Mouse (Mus musculus) heart, embryonic 13.5 days (tissue): Measurements from ENCODE around the gene Corin. TPM values are rescaled to one million over a fixed set of nuclear protein-coding genes. Genes with fewer than 3 reads are reported as not detected.

Source experiments
- ATAC-seq: fragments of 200-750 bp; cut with Nextera tagmentation; 2 replicates; pipeline ENCODE4 v1.8.0; 2017; ENCODE audit warnings: moderate TSS enrichment; ENCODE audit not compliant: insufficient number of reproducible peaks, low FRiP score, low TSS enrichment; ENCODE audit errors: extremely low read depth
- H3K27ac ChIP-seq: fragments of 300-500 bp; sonication (generic); replicated peaks from 2 replicates; pipeline ENCODE4 v1.5.1; 2015; ENCODE audit warnings: moderate library complexity, mild to moderate bottlenecking, inconsistent platforms
- H3K27me3 ChIP-seq: fragments of 300-500 bp; sonication (generic); replicated peaks from 2 replicates; pipeline ENCODE4 v1.6.1; 2015; ENCODE audit warnings: mild to moderate bottlenecking, inconsistent platforms
- H3K36me3 ChIP-seq: fragments of 300-500 bp; sonication (generic); 2 replicates; pipeline ENCODE4 v1.6.1; 2015; ENCODE audit warnings: mild to moderate bottlenecking, inconsistent platforms
- H3K4me1 ChIP-seq: fragments of 300-500 bp; sonication (generic); 2 replicates; pipeline ENCODE4 v1.6.1; 2015; ENCODE audit warnings: inconsistent platforms
- H3K4me2 ChIP-seq: fragments of 300-500 bp; sonication (generic); 2 replicates; pipeline ENCODE4 v1.6.1; 2015; ENCODE audit warnings: inconsistent platforms, mild to moderate bottlenecking, moderate library complexity
- H3K4me3 ChIP-seq: fragments of 300-500 bp; sonication (generic); 2 replicates; pipeline ENCODE4 v1.5.1; 2015; ENCODE audit warnings: moderate library complexity, mild to moderate bottlenecking, inconsistent platforms
- H3K9ac ChIP-seq: fragments of 300-500 bp; sonication (generic); 2 replicates; pipeline ENCODE4 v1.6.1; 2015; ENCODE audit warnings: inconsistent platforms, mild to moderate bottlenecking, moderate library complexity
- H3K9me3 ChIP-seq: fragments of 300-500 bp; sonication (generic); 2 replicates; pipeline ENCODE4 v1.6.1; 2016; ENCODE audit warnings: inconsistent platforms
- WGBS: fragments of 180-500 bp; shearing (Covaris S2); methylation state at CpG from one replicate; pipeline ENCODE4 v1.1.7; 2015; ENCODE audit warnings: mixed read lengths; 5-methylcytosine and 5-hydroxymethylcytosine counted together
- polyA plus RNA-seq: library from polyadenylated mRNA; unstranded; fragments of >200 nt; fragmentation: Nextera tagmentation; extraction: Ambion mirVana; gene quantifications from 2 replicates; pipeline ENCODE4 v1.2.1, GENCODE M21; 2015

Corin gene
- polyA plus RNA-seq, 1 experiment from 2014 or later, result 21.7 TPM

- Histone ChIP-seq H3K9ac (no peak overlapping the region), H3K36me3 (0 out of 2 replicates have a peak, but pooled peaks cover 2% of the 10 kb centered on the region), H3K4me3 (no peak overlapping the region), H3K4me2 (no peak overlapping the region), H3K27ac (no peak overlapping the region), H3K9me3 (no peaks in the 10 kb centered on the region), H3K4me1 (no peaks in the 10 kb centered on the region), H3K27me3 (no peaks in the 10 kb centered on the region)
- ATAC-seq, result no peak
- 59% methylated on average over 8 of the region's 8 CpGs for WGBS
Measured at GRCm38 (mm10) chr5:72329453-72329852, 174.8 kb downstream of the Corin start.

DNA sequence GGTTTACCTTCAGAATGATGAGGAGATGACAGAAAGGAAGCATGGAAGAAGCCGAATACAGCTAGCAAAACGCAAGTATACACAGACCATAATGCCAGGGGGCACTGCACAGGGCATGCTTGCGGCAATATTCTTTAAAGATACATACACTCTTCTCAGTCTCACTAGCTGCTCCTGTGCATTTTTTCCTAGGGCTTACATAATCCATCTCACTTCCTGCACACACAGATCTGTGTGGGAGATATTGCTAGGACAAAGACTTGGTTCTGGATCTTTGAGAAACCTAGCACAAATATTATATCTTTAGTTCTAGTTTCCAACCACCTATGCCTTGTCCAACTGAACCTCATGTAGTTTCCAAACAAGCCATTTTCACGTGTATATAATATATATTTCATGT is 189.0 kb downstream of the Corin start:
- H3K4me1 ChIP-seq, result no peaks in the 10 kb centered on the region
- H3K36me3 ChIP-seq, result peaks cover 7% of the 10 kb centered on the region
- no peak overlapping the region for H3K9ac ChIP-seq
- H3K4me3 ChIP-seq, result no peak overlapping the region
- WGBS, result 71% methylated on average over 4 of the region's 4 CpGs
- H3K4me2 ChIP-seq, result no peak overlapping the region
- H3K27me3 ChIP-seq, result no peaks in the 10 kb centered on the region
- H3K27ac ChIP-seq, result no peak overlapping the region
- H3K9me3 ChIP-seq, result no peaks in the 10 kb centered on the region
- ATAC-seq, result no peak

- 80% methylated on average over 10 of the region's 10 CpGs for WGBS
- no peaks in the 10 kb centered on the region for H3K4me1 ChIP-seq
- H3K27me3 ChIP-seq, result no peaks in the 10 kb centered on the region
- peaks cover 34% of the 10 kb centered on the region for H3K36me3 ChIP-seq
- H3K9ac ChIP-seq, result no peak overlapping the region
- no peak overlapping the region for H3K4me2 ChIP-seq
- no peak for ATAC-seq
- H3K9me3 ChIP-seq, result no peaks in the 10 kb centered on the region
- H3K4me3 ChIP-seq, result no peak overlapping the region
- H3K27ac ChIP-seq, result no peak overlapping the region
Measured at GRCm38 (mm10) chr5:72298418-72299104, 205.7 kb downstream of the Corin start.

DNA sequence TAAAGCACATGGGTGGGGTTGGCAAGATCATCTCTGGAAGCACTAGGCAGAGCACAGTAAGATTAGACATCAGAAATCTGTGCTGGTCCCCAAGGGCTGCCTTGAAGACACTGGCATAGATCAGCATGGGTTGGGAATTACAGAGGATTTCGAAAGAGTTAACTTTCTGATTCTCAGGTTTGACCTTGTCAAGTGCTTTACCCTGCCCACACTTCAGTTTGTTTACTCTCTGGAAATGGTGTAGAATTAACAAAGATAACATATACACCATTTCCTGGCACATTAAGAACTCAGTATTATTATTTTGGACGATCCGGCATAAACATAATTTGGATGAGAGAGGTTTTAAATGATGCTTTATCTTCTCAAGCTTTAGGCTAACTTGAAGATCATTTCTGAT is 219.2 kb downstream of the Corin start:
- H3K36me3 ChIP-seq, result peaks cover 59% of the 10 kb centered on the region
- no peak overlapping the region for H3K4me3 ChIP-seq
- H3K9me3 ChIP-seq, result no peaks in the 10 kb centered on the region
- H3K27ac ChIP-seq, result no peak overlapping the region
- no peak overlapping the region for H3K4me2 ChIP-seq
- H3K27me3 ChIP-seq, result no peaks in the 10 kb centered on the region
- no peak for ATAC-seq
- H3K4me1 ChIP-seq, result no peaks in the 10 kb centered on the region
- 80% methylated on average over 3 of the region's 3 CpGs for WGBS
- no peak overlapping the region for H3K9ac ChIP-seq

DNA sequence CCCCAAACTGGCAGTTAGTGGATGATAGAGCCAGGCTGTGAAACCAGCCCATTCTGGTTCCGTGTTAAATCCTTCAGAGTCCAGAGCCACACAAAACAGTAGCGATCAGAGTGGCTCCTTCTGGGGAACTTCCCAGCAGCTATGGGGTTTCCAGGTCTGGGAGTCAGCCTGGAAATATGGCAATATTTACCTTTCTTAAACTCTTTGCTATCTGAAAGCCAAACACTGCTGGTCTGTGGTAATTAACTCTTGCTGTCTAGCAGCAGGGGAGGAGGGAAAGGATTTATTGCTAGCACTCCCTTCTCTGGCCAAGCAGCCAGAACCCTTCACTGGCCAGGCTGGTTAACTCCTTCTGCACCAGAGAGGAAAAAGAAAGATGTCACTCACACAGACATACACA is 221.4 kb downstream of the Corin start:
- WGBS, result 42% methylated on average over 2 of the region's 2 CpGs
- Histone ChIP-seq H3K36me3 (peaks cover 55% of the 10 kb centered on the region), H3K9ac (no peak overlapping the region), H3K4me1 (no peaks in the 10 kb centered on the region), H3K4me2 (no peak overlapping the region), H3K27ac (no peak overlapping the region), H3K9me3 (no peaks in the 10 kb centered on the region), H3K4me3 (no peak overlapping the region), H3K27me3 (no peaks in the 10 kb centered on the region)
- ATAC-seq, result no peak

GRCm38 (mm10) chr5:72269652-72270051 is 234.6 kb downstream of the Corin start:
- 49% methylated on average over 8 of the region's 8 CpGs for WGBS
- ATAC-seq, result no peak
- H3K9me3 ChIP-seq, result no peaks in the 10 kb centered on the region
- peaks cover 15% of the 10 kb centered on the region for H3K36me3 ChIP-seq
- no peak overlapping the region for H3K27ac ChIP-seq
- H3K4me2 ChIP-seq, result no peak overlapping the region
- H3K9ac ChIP-seq, result no peak overlapping the region
- no peaks in the 10 kb centered on the region for H3K27me3 ChIP-seq
- no peak overlapping the region for H3K4me3 ChIP-seq
- no peaks in the 10 kb centered on the region for H3K4me1 ChIP-seq

- peaks cover 19% of the 10 kb centered on the region for H3K36me3 ChIP-seq
- ATAC-seq, result no peak
- H3K4me1 ChIP-seq, result no peaks in the 10 kb centered on the region
- no peak overlapping the region for H3K4me3 ChIP-seq
- H3K9ac ChIP-seq, result no peak overlapping the region
- H3K27me3 ChIP-seq, result no peaks in the 10 kb centered on the region
- 79% methylated on average over 10 of the region's 10 CpGs for WGBS
- H3K9me3 ChIP-seq, result no peaks in the 10 kb centered on the region
- H3K27ac ChIP-seq, result no peak overlapping the region
- no peak overlapping the region for H3K4me2 ChIP-seq
Measured at GRCm38 (mm10) chr5:72269204-72269603, 235.1 kb downstream of the Corin start.

- Histone ChIP-seq H3K27me3 (no peaks in the 10 kb centered on the region), H3K27ac (no peak overlapping the region), H3K9me3 (no peaks in the 10 kb centered on the region), H3K9ac (no peak overlapping the region), H3K4me1 (no peaks in the 10 kb centered on the region), H3K36me3 (peaks cover 23% of the 10 kb centered on the region), H3K4me2 (no peak overlapping the region), H3K4me3 (no peak overlapping the region)
- no peak for ATAC-seq
- WGBS, result 87% methylated on average over 7 of the region's 7 CpGs
Measured at GRCm38 (mm10) chr5:72266955-72267535, 237.2 kb downstream of the Corin start.

- WGBS, result 65% methylated on average over 15 of the region's 15 CpGs
- Histone ChIP-seq H3K27ac (no peak overlapping the region), H3K36me3 (peaks cover 23% of the 10 kb centered on the region), H3K9ac (no peak overlapping the region), H3K4me1 (peaks cover 3% of the 10 kb centered on the region; the same call in 1 of the 2 replicates), H3K9me3 (no peaks in the 10 kb centered on the region), H3K4me2 (no peak overlapping the region), H3K27me3 (no peaks in the 10 kb centered on the region), H3K4me3 (no peak overlapping the region)
- no peak for ATAC-seq
Measured at GRCm38 (mm10) chr5:72264195-72264751, 240.0 kb downstream of the Corin start.

- H3K4me2 ChIP-seq, result no peak overlapping the region
- ATAC-seq, result no peak
- H3K9ac ChIP-seq, result no peak overlapping the region
- H3K4me3 ChIP-seq, result no peak overlapping the region
- H3K36me3 ChIP-seq, result peaks cover 8% of the 10 kb centered on the region
- H3K27ac ChIP-seq, result no peak overlapping the region
- WGBS, result 89% methylated on average over 3 of the region's 3 CpGs
- no peaks in the 10 kb centered on the region for H3K9me3 ChIP-seq
- H3K27me3 ChIP-seq, result no peaks in the 10 kb centered on the region
- H3K4me1 ChIP-seq, result peaks cover 23% of the 10 kb centered on the region
Measured at GRCm38 (mm10) chr5:72261802-72262324, 242.4 kb downstream of the Corin start.

GRCm38 (mm10) chr5:72259298-72259621 is 245.0 kb downstream of the Corin start:
- 64% methylated on average over 3 of the region's 3 CpGs for WGBS
- H3K27me3 ChIP-seq, result no peaks in the 10 kb centered on the region
- H3K4me2 ChIP-seq, result no peak overlapping the region
- no peak overlapping the region for H3K4me3 ChIP-seq
- no peak overlapping the region for H3K9ac ChIP-seq
- peaks cover 23% of the 10 kb centered on the region for H3K4me1 ChIP-seq
- H3K36me3 ChIP-seq, result peaks cover 9% of the 10 kb centered on the region
- H3K9me3 ChIP-seq, result no peaks in the 10 kb centered on the region
- no peak for ATAC-seq
- H3K27ac ChIP-seq, result no peak overlapping the region
